Mouse (Mus musculus): Measurements from ENCODE around the gene Ptrh1. TPM values are rescaled to one million over a fixed set of nuclear protein-coding genes. Genes with fewer than 3 reads are reported as not detected.

Gene Ptrh1
- polyA plus RNA-seq, 1 experiment from 2014 or later, result 6.7 TPM

- 64% methylated on average over 4 of the region's 4 CpGs for WGBS
- peaks cover 28% of the 10 kb centered on the region for H3K4me1 ChIP-seq
- no peak for ATAC-seq (ENCODE audit: insufficient number of reproducible peaks, low FRiP score, low TSS enrichment, low read depth)
- H3K4me3 ChIP-seq (replicated peaks), result no peak overlapping the region
- no peaks in the 10 kb centered on the region for H3K9me3 ChIP-seq (replicated peaks)
- peaks cover 20% of the 10 kb centered on the region for H3K27me3 ChIP-seq
- H3K9ac ChIP-seq, result no peak overlapping the region
- H3K36me3 ChIP-seq, result no peaks in the 10 kb centered on the region
- no peak overlapping the region for H3K4me2 ChIP-seq (replicated peaks)
- no peak overlapping the region for H3K27ac ChIP-seq (replicated peaks)
Measured at GRCm38 (mm10) chr2:32739311-32739710, 36.3 kb upstream of the Ptrh1 start.

DNA sequence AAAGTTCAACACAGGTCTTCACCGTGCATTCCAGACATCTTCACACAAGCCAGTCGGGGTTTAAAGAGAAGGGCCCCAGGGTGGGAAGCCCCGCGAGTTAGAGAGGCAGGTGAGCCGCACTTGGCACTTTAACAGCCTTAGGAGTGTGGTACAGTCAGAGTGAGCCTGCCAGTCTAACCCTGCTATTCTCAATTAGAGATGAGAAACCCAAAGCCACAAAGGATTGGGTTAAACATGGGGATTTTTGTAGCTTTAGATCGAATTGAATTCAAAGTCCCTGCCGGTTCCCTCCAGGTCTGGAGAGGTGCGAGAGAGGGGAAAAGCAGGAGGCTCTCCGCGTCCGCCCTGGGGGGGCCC lies 34.7 kb upstream of the Ptrh1 start, which contains the start of gene 6330409D20Rik:
Gene 6330409D20Rik (minus strand): TSS at position 101 of the 357 bp plus-strand sequence.
- H3K27ac ChIP-seq (replicated peaks), result no peak within 1 kb of the TSS

GRCm38 (mm10) chr2:32741273-32742172 lies 34.1 kb upstream of the Ptrh1 start:
- peak overlapping the region; percentile 23; the same call in 1 of the 2 replicates for H3K9ac ChIP-seq
- peak overlapping the region; percentile 49 for H3K4me3 ChIP-seq (replicated peaks)
- H3K4me1 ChIP-seq, result peaks cover 19% of the 10 kb centered on the region
- peak overlapping the region; percentile 93 for H3K4me2 ChIP-seq (replicated peaks)
- peaks cover 12% of the 10 kb centered on the region for H3K36me3 ChIP-seq
- peaks cover 20% of the 10 kb centered on the region for H3K27me3 ChIP-seq
- no peaks in the 10 kb centered on the region for H3K9me3 ChIP-seq (replicated peaks)
- WGBS, result 5% methylated on average over 47 of the region's 58 CpGs
- no peak overlapping the region for H3K27ac ChIP-seq (replicated peaks)
- peak; percentile 55 for ATAC-seq (ENCODE audit: insufficient number of reproducible peaks, low FRiP score, low TSS enrichment, low read depth)

More for the DNA sequence above, 34.7 kb upstream of the Ptrh1 start, which contains the start of gene 6330409D20Rik:
- H3K9ac ChIP-seq, result peak within 1 kb of the TSS; percentile 23; the same call in 1 of the 2 replicates
- H3K4me2 ChIP-seq (replicated peaks), result peak within 1 kb of the TSS; percentile 93
- peak within 1 kb of the TSS; percentile 49 for H3K4me3 ChIP-seq (replicated peaks)
- peaks cover 6% of the 10 kb centered on the region for H3K36me3 ChIP-seq
- WGBS, result 9% methylated on average over 11 of the region's 11 CpGs
- no peak for ATAC-seq (ENCODE audit: insufficient number of reproducible peaks, low FRiP score, low TSS enrichment, low read depth)
- peaks cover 20% of the 10 kb centered on the region for H3K27me3 ChIP-seq
- peaks cover 19% of the 10 kb centered on the region for H3K4me1 ChIP-seq
- no peaks in the 10 kb centered on the region for H3K9me3 ChIP-seq (replicated peaks)

DNA sequence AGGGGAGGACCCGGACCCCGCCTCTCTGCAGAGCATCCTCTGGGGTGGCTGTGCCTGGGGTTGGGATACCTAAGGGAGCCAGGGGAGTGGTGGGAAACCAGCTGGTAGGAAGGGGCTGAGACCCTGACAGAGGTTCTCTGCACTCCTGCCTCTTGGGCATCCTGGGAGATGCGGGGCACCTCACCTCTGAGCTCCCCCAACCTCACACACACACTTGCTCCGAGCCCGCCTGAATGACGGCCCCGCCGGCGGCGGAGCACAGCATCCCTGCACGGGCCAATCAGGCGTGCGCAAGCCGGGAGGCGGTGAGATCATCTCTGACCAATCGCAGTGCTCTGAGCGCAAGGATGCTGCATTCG lies 33.4 kb upstream of the Ptrh1 start:
- no peak overlapping the region for H3K27ac ChIP-seq (replicated peaks)
- no peaks in the 10 kb centered on the region for H3K9me3 ChIP-seq (replicated peaks)
- peaks cover 19% of the 10 kb centered on the region for H3K4me1 ChIP-seq
- H3K9ac ChIP-seq, result no peak overlapping the region
- WGBS, result 6% methylated on average over 18 of the region's 18 CpGs
- peak overlapping the region; percentile 93 for H3K4me2 ChIP-seq (replicated peaks)
- peaks cover 18% of the 10 kb centered on the region for H3K36me3 ChIP-seq
- ATAC-seq (ENCODE audit: insufficient number of reproducible peaks, low FRiP score, low TSS enrichment, low read depth), result peak; percentile 66
- H3K4me3 ChIP-seq (replicated peaks), result peak overlapping the region; percentile 49
- H3K27me3 ChIP-seq, result peaks cover 20% of the 10 kb centered on the region

GRCm38 (mm10) chr2:32744272-32744982 lies 31.2 kb upstream of the Ptrh1 start:
- H3K9me3 ChIP-seq (replicated peaks), result no peaks in the 10 kb centered on the region
- no peak overlapping the region for H3K9ac ChIP-seq
- H3K36me3 ChIP-seq, result peaks cover 25% of the 10 kb centered on the region
- H3K27ac ChIP-seq (replicated peaks), result no peak overlapping the region
- H3K27me3 ChIP-seq, result peaks cover 20% of the 10 kb centered on the region
- H3K4me1 ChIP-seq, result peaks cover 19% of the 10 kb centered on the region
- H3K4me2 ChIP-seq (replicated peaks), result no peak overlapping the region
- no peak overlapping the region for H3K4me3 ChIP-seq (replicated peaks)
- ATAC-seq (ENCODE audit: insufficient number of reproducible peaks, low FRiP score, low TSS enrichment, low read depth), result no peak
- WGBS, result 68% methylated on average over 15 of the region's 15 CpGs

- H3K27ac ChIP-seq (replicated peaks), result no peak overlapping the region
- no peak overlapping the region for H3K4me2 ChIP-seq (replicated peaks)
- no peak overlapping the region for H3K4me3 ChIP-seq (replicated peaks)
- no peak for ATAC-seq (ENCODE audit: insufficient number of reproducible peaks, low FRiP score, low TSS enrichment, low read depth)
- H3K36me3 ChIP-seq, result peaks cover 29% of the 10 kb centered on the region
- peaks cover 13% of the 10 kb centered on the region for H3K4me1 ChIP-seq
- H3K9me3 ChIP-seq (replicated peaks), result no peaks in the 10 kb centered on the region
- WGBS, result 87% methylated on average over 16 of the region's 16 CpGs
- no peaks in the 10 kb centered on the region for H3K27me3 ChIP-seq
- no peak overlapping the region for H3K9ac ChIP-seq
Measured at GRCm38 (mm10) chr2:32749082-32749481, 26.5 kb upstream of the Ptrh1 start.

- Histone ChIP-seq H3K9me3 (replicated peaks) (no peaks in the 10 kb centered on the region), H3K27ac (replicated peaks) (no peak overlapping the region), H3K36me3 (peaks cover 38% of the 10 kb centered on the region), H3K4me1 (peaks cover 13% of the 10 kb centered on the region), H3K4me3 (replicated peaks) (no peak overlapping the region), H3K9ac (no peak overlapping the region), H3K4me2 (replicated peaks) (no peak overlapping the region), H3K27me3 (no peaks in the 10 kb centered on the region)
- ATAC-seq (ENCODE audit: insufficient number of reproducible peaks, low FRiP score, low TSS enrichment, low read depth), result no peak
- 73% methylated on average over 7 of the region's 7 CpGs for WGBS
Measured at GRCm38 (mm10) chr2:32750199-32750598, 25.4 kb upstream of the Ptrh1 start.

- Histone ChIP-seq H3K4me1 (peaks cover 13% of the 10 kb centered on the region), H3K4me3 (replicated peaks) (peak overlapping the region; percentile 38), H3K9me3 (replicated peaks) (no peaks in the 10 kb centered on the region), H3K27ac (replicated peaks) (peak overlapping the region; percentile 22; the same call in 1 of the 2 replicates), H3K4me2 (replicated peaks) (peak overlapping the region; percentile 56), H3K9ac (no peak overlapping the region), H3K27me3 (no peaks in the 10 kb centered on the region), H3K36me3 (peaks cover 30% of the 10 kb centered on the region; the same call in 1 of the 2 replicates)
- WGBS, result 14% methylated on average over 31 of the region's 31 CpGs
- ATAC-seq (ENCODE audit: insufficient number of reproducible peaks, low FRiP score, low TSS enrichment, low read depth), result peak; percentile 79
Measured at GRCm38 (mm10) chr2:32750887-32751664, 24.5 kb upstream of the Ptrh1 start.

DNA sequence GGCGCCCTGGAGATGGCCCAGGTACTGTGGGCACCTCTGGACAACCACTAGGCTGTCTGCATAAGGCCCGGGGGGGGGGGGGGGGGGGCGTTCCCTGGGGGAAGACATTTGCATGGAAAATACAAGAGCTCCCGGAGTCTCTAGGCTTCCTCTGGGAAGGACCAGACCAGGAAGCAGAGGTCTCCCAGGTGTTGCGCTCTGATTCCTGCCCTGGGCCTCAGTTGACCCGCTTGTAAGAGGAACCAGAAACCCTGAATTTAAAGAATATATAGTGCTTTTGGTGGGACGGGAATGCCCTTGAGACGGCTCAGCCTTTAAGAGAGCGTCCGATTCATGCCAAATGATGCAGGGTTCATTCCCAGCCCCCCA lies 23.9 kb upstream of the Ptrh1 start:
- Histone ChIP-seq H3K9me3 (replicated peaks) (no peaks in the 10 kb centered on the region), H3K4me3 (replicated peaks) (peak overlapping the region; percentile 38), H3K4me2 (replicated peaks) (peak overlapping the region; percentile 56), H3K27me3 (no peaks in the 10 kb centered on the region), H3K27ac (replicated peaks) (no peak overlapping the region), H3K9ac (no peak overlapping the region), H3K4me1 (peaks cover 14% of the 10 kb centered on the region), H3K36me3 (peaks cover 25% of the 10 kb centered on the region; the same call in 1 of the 2 replicates)
- ATAC-seq (ENCODE audit: insufficient number of reproducible peaks, low FRiP score, low TSS enrichment, low read depth), result no peak
- 25% methylated on average over 9 of the region's 10 CpGs for WGBS

- Histone ChIP-seq H3K27me3 (no peaks in the 10 kb centered on the region), H3K9me3 (replicated peaks) (no peaks in the 10 kb centered on the region), H3K4me1 (peaks cover 17% of the 10 kb centered on the region), H3K9ac (no peak overlapping the region), H3K4me3 (replicated peaks) (no peak overlapping the region), H3K27ac (replicated peaks) (no peak overlapping the region), H3K36me3 (peaks cover 19% of the 10 kb centered on the region; the same call in 1 of the 2 replicates), H3K4me2 (replicated peaks) (no peak overlapping the region)
- ATAC-seq (ENCODE audit: insufficient number of reproducible peaks, low FRiP score, low TSS enrichment, low read depth), result no peak
- WGBS, result 68% methylated on average over 10 of the region's 10 CpGs
Measured at GRCm38 (mm10) chr2:32752181-32752580, 23.4 kb upstream of the Ptrh1 start.

GRCm38 (mm10) chr2:32756674-32757055 lies 18.9 kb upstream of the Ptrh1 start:
- peaks cover 30% of the 10 kb centered on the region for H3K36me3 ChIP-seq
- ATAC-seq (ENCODE audit: insufficient number of reproducible peaks, low FRiP score, low TSS enrichment, low read depth), result no peak
- peak overlapping the region; percentile 79 for H3K4me3 ChIP-seq (replicated peaks)
- H3K4me1 ChIP-seq, result peaks cover 14% of the 10 kb centered on the region
- H3K9me3 ChIP-seq (replicated peaks), result no peaks in the 10 kb centered on the region
- peak overlapping the region; percentile 48; the same call in 1 of the 2 replicates for H3K27ac ChIP-seq (replicated peaks)
- 33% methylated on average over 6 of the region's 6 CpGs for WGBS
- H3K4me2 ChIP-seq (replicated peaks), result peak overlapping the region; percentile 56
- H3K9ac ChIP-seq, result no peak overlapping the region
- no peaks in the 10 kb centered on the region for H3K27me3 ChIP-seq
